Comparison of ENCODE assay signal across 9 mouse cellular contexts in genomic region chr11:83223367-83223766, GRCm38 (mm10). TPM values are rescaled to one million over a fixed set of nuclear protein-coding genes. Genes with fewer than 3 reads are reported as not detected.
DNase-seq lines count a peak whose midpoint lies in the region; ATAC-seq lines count a peak whose summit lies in the region.
"Had no signal": no experiment of that assay in that cellular context is flagged by ENCODE, and none has a peak within 500 bp of the region (broad histone marks: within the 10 kb centered on the region; RNA-seq: fewer than 3 reads in every experiment).

No protein-coding gene starts in this region.

- 74% methylated on average over 7 of the region's 7 CpGs for WGBS in lung, embryonic 16.5 days

- peak; percentile 90 for DNase-seq in heart, adult 11 months
- DNase-seq in heart, postnatal 4 days, result no peak
- DNase-seq in splenic B cell, adult 2 months (ENCODE audit: low read depth, low spot score), result peak; percentile 82
- no peak for DNase-seq in layer of hippocampus, postnatal 36 days
- no peak for DNase-seq in left cerebral cortex, adult 8-10 months (ENCODE audit: low spot score in 2 of 2)
- DNase-seq in adrenal gland, postnatal 25 days, result no peak

- H3K9ac ChIP-seq in lung, embryonic 16.5 days (ENCODE audit: low read length), result no peak overlapping the region
- H3K9ac ChIP-seq: limb, embryonic 15.5 days had no signal

- peak overlapping the region; percentile 85 for H3K4me3 ChIP-seq in erythroblast, embryonic 14.5 days (replicated peaks)
- 0 out of 2 replicates have a peak overlapping the region, but pooled peaks have one; percentile 8 for H3K4me3 ChIP-seq in lung, embryonic 16.5 days (ENCODE audit: low read length)
- H3K4me3 ChIP-seq: limb, embryonic 15.5 days had no signal

- H3K36me3 ChIP-seq in erythroblast, embryonic 14.5 days (ENCODE audit: control insufficient read depth), result peaks cover 38% of the 10 kb centered on the region
- no peaks in the 10 kb centered on the region for H3K36me3 ChIP-seq in lung, embryonic 16.5 days (ENCODE audit: control insufficient read depth, insufficient read depth, low read length)
- peaks cover 6% of the 10 kb centered on the region for H3K36me3 ChIP-seq in splenic B cell, adult 2 months (ENCODE audit: control insufficient read depth, insufficient read depth, low read length, poor library complexity, severe bottlenecking)
- H3K36me3 ChIP-seq: limb, embryonic 15.5 days had no signal

- no peaks in the 10 kb centered on the region for H3K27me3 ChIP-seq in erythroblast, embryonic 14.5 days (ENCODE audit: control insufficient read depth)
- H3K27me3 ChIP-seq in lung, embryonic 16.5 days (ENCODE audit: control insufficient read depth, insufficient read depth, low read depth, low read length), result no peaks in the 10 kb centered on the region
- H3K27me3 ChIP-seq in splenic B cell, adult 2 months (ENCODE audit: control insufficient read depth, insufficient read depth, low read length, poor library complexity, severe bottlenecking), result no peaks in the 10 kb centered on the region
- H3K27me3 ChIP-seq: limb, embryonic 15.5 days had no signal

- ATAC-seq in lung, embryonic 16.5 days (ENCODE audit: low read depth), result no peak

- H3K4me2 ChIP-seq in lung, embryonic 16.5 days (ENCODE audit: low read depth, low read length), result no peak overlapping the region
- H3K4me2 ChIP-seq: limb, embryonic 15.5 days had no signal

- no peaks in the 10 kb centered on the region for H3K9me3 ChIP-seq in erythroblast, embryonic 14.5 days (ENCODE audit: control insufficient read depth, low read length)
- H3K9me3 ChIP-seq in lung, embryonic 16.5 days (ENCODE audit: control insufficient read depth, low read length), result no peaks in the 10 kb centered on the region
- H3K9me3 ChIP-seq: limb, embryonic 15.5 days had no signal

- H3K4me1 ChIP-seq in erythroblast, embryonic 14.5 days (ENCODE audit: control insufficient read depth), result peaks cover 35% of the 10 kb centered on the region
- H3K4me1 ChIP-seq in lung, embryonic 16.5 days (replicated peaks; ENCODE audit: control insufficient read depth, insufficient read depth, low read length), result no peaks in the 10 kb centered on the region
- H3K4me1 ChIP-seq: limb, embryonic 15.5 days had no signal

- H3K27ac ChIP-seq in lung, embryonic 16.5 days (ENCODE audit: low read length), result no peak overlapping the region
- H3K27ac ChIP-seq: limb, embryonic 15.5 days had no signal

RNA-seq across cellular contexts. Expression of gene Slfn3, which starts 32.2 kb away (rescaled TPM):
- total RNA-seq in heart, postnatal 4 days (2021), result 1 to 10 TPM; 3.4 to 5.2 TPM
- polyA plus RNA-seq in erythroblast, embryonic 14.5 days (2012), result not detected in 2 replicates
- 1.1 and 1.2 TPM in 2 replicates for polyA plus RNA-seq in lung, embryonic 16.5 days (2015; fragmentation: Nextera tagmentation; extraction: Ambion mirVana)
- total RNA-seq in layer of hippocampus, postnatal 36 days (2021), result under 1 TPM; 0.38 to 0.45 TPM
- total RNA-seq in left cerebral cortex, adult 8-10 months (2022), result under 1 TPM; 0.35 to 0.59 (median 0.38) TPM
- 2.4 and 4.2 TPM in 2 replicates for total RNA-seq in adrenal gland, postnatal 25 days (2021)

RNA-seq across cellular contexts. Expression of gene Slfn4, which starts 48.4 kb away (rescaled TPM):
- total RNA-seq in heart, postnatal 4 days (2021), result under 1 TPM; 0.09 to 0.14 TPM
- not detected in 2 replicates for polyA plus RNA-seq in erythroblast, embryonic 14.5 days (2012)
- 0.11 TPM in 1 of 2 replicates, not detected in the other for polyA plus RNA-seq in lung, embryonic 16.5 days (2015; fragmentation: Nextera tagmentation; extraction: Ambion mirVana)
- total RNA-seq in layer of hippocampus, postnatal 36 days (2021), result under 1 TPM in 1 of 2 experiments, not detected in 1; 0.13 TPM
- not detected for total RNA-seq in left cerebral cortex, adult 8-10 months (2022)
- total RNA-seq in adrenal gland, postnatal 25 days (2021), result 0.24 TPM in 1 of 2 replicates, not detected in the other

Comparison
In these comparisons a context has a peak if more than half of its experiments do, and no peak if none do; other contexts are left out.
1. DNase-seq: peak in heart, adult 11 months (single experiment) and splenic B cell, adult 2 months (single experiment); none in heart, postnatal 4 days (single experiment), layer of hippocampus, postnatal 36 days (0 of 2), left cerebral cortex, adult 8-10 months (0 of 2) and adrenal gland, postnatal 25 days (single experiment).